Mouse (Mus musculus) heart, postnatal 0 days (tissue): ENCODE data around the gene Rerg. TPM values are rescaled to one million over a fixed set of nuclear protein-coding genes. Genes with fewer than 3 reads are reported as not detected.

ENCODE experiments used
- ATAC-seq: fragments of 200-750 bp; cut with Nextera tagmentation; 2 replicates; pipeline ENCODE4 v1.8.0; 2017; ENCODE audit warnings: low read depth, moderate number of reproducible peaks, moderate library complexity; ENCODE audit not compliant: insufficient read depth
- DNase-seq: peaks from one replicate; pipeline ENCODE4 v3.0.0-alpha.2; 2016; ENCODE audit warnings: low spot score
- H3K27ac ChIP-seq: fragments of 300-500 bp; sonication (generic); 2 replicates; pipeline ENCODE4 v1.5.1; 2014; ENCODE audit warnings: low read depth, mild to moderate bottlenecking
- H3K27me3 ChIP-seq: fragments of 300-500 bp; sonication (generic); 2 replicates; pipeline ENCODE4 v1.6.1; 2014; ENCODE audit warnings: low read length, mixed read lengths; ENCODE audit not compliant: control insufficient read depth, insufficient read depth
- H3K36me3 ChIP-seq: fragments of 300-500 bp; sonication (generic); replicated peaks from 2 replicates; pipeline ENCODE4 v1.6.1; 2014; ENCODE audit warnings: low read length, mixed read lengths; ENCODE audit not compliant: control insufficient read depth, insufficient read depth
- H3K4me1 ChIP-seq: fragments of 300-500 bp; sonication (generic); 2 replicates; pipeline ENCODE4 v1.6.1; 2014; ENCODE audit warnings: antibody characterized with exemption; ENCODE audit not compliant: control insufficient read depth, insufficient read depth
- H3K4me2 ChIP-seq: fragments of 300-500 bp; sonication (generic); 2 replicates; pipeline ENCODE4 v1.6.1; 2014; ENCODE audit warnings: low read depth, mild to moderate bottlenecking, low read length, moderate library complexity
- H3K4me3 ChIP-seq: fragments of 300-500 bp; sonication (generic); 2 replicates; pipeline ENCODE4 v1.5.1; 2014; ENCODE audit warnings: low read depth, low read length
- H3K9ac ChIP-seq: fragments of 300-500 bp; sonication (generic); replicated peaks from 2 replicates; pipeline ENCODE4 v1.6.1; 2014; ENCODE audit warnings: low read depth, low read length, mixed read lengths
- H3K9me3 ChIP-seq: fragments of 300-500 bp; sonication (generic); replicated peaks from 2 replicates; pipeline ENCODE4 v1.6.1; 2016; ENCODE audit warnings: low read length; ENCODE audit not compliant: control insufficient read depth
- CTCF ChIP-seq: IDR thresholded peaks from 2 replicates; pipeline ENCODE4 v1.5.1; 2016; ENCODE audit warnings: antibody characterized with exemption, control low read depth, low read depth
- EP300 ChIP-seq: IDR thresholded peaks from 2 replicates; pipeline ENCODE4 v1.6.1; 2016; ENCODE audit warnings: antibody characterized with exemption, low read depth
- WGBS: fragments of 180-500 bp; shearing (Covaris S2); extraction: QIAGEN DNeasy Blood & Tissue Kit; methylation state at CpG from one replicate; pipeline ENCODE4 v1.1.7; 2014; 5-methylcytosine and 5-hydroxymethylcytosine counted together
- polyA plus RNA-seq: library from polyadenylated mRNA; unstranded; fragments of >200 nt; fragmentation: Nextera tagmentation; extraction: Ambion mirVana; gene quantifications from 2 replicates; pipeline ENCODE4 v1.2.1, GENCODE M21; 2015
- total RNA-seq: library from RNA; depleted of rRNA; stranded (reverse); fragments of >200 nt; gene quantifications from 2 replicates; pipeline ENCODE4 v1.2.3, GENCODE M21; 2014; ENCODE audit warnings: low replicate concordance

The Rerg gene
- total and polyA plus RNA-seq, 2 experiments from 2014 or later: 0.88 to 4.3 TPM

GRCm38 (mm10) chr6:137207126-137207525, 36.8 kb upstream of the Rerg start:
- TF ChIP-seq CTCF: no peak
- no peak for TF ChIP-seq EP300
- Histone ChIP-seq H3K27me3 (no peaks in the 10 kb centered on the region), H3K9ac (no peak overlapping the region), H3K36me3 (no peaks in the 10 kb centered on the region), H3K4me3 (no peak overlapping the region), H3K9me3 (peaks cover 4% of the 10 kb centered on the region; the same call in 1 of the 2 replicates), H3K4me1 (peaks cover 4% of the 10 kb centered on the region; the same call in 1 of the 2 replicates), H3K4me2 (no peak overlapping the region), H3K27ac (no peak overlapping the region)
- WGBS: 96% methylated on average over 6 of the region's 6 CpGs
- ATAC-seq (no peak), DNase-seq (no peak)

GRCm38 (mm10) chr6:137205662-137206400, 35.5 kb upstream of the Rerg start:
- no peaks in the 10 kb centered on the region for H3K27me3 ChIP-seq
- H3K36me3 ChIP-seq: no peaks in the 10 kb centered on the region
- H3K9ac ChIP-seq: no peak overlapping the region
- 45% methylated on average over 11 of the region's 11 CpGs for WGBS
- no peak for ATAC-seq
- H3K4me1 ChIP-seq: peaks cover 4% of the 10 kb centered on the region; the same call in 1 of the 2 replicates
- DNase-seq: peak; percentile 43
- H3K4me2 ChIP-seq: no peak overlapping the region
- H3K4me3 ChIP-seq: no peak overlapping the region
- no peak overlapping the region for H3K27ac ChIP-seq
- H3K9me3 ChIP-seq: peaks cover 4% of the 10 kb centered on the region; the same call in 1 of the 2 replicates
- TF ChIP-seq EP300 (no peak), CTCF (peak; percentile 64)

- DNase-seq (no peak), ATAC-seq (no peak)
- no peak overlapping the region for H3K4me3 ChIP-seq
- no peak overlapping the region for H3K9ac ChIP-seq
- H3K4me1 ChIP-seq: no peaks in the 10 kb centered on the region
- no peak overlapping the region for H3K4me2 ChIP-seq
- H3K9me3 ChIP-seq: no peaks in the 10 kb centered on the region
- TF ChIP-seq CTCF: no peak
- no peak for TF ChIP-seq EP300
- WGBS: 79% methylated on average over 4 of the region's 4 CpGs
- no peaks in the 10 kb centered on the region for H3K36me3 ChIP-seq
- H3K27me3 ChIP-seq: no peaks in the 10 kb centered on the region
- no peak overlapping the region for H3K27ac ChIP-seq
Measured at GRCm38 (mm10) chr6:137202661-137203060, 32.4 kb upstream of the Rerg start.

DNA sequence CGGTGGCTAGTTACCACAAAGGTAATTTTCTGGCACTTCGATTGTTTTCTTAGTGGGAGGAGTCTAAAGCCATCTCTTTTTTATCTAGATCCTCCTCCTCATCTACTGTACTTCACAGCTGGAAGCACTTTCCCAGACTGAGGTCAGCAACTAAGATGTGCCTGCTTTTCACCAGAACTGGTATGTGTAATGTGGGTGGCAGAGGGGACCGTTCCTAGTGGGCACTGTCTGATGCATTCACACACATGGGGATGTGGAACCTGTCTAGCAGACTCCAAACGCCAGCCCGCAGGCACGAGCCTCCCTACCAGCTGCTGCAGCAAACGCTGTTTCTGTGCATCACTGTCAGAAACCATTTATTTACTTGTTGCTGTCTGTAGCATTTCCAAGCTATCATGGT, 31.3 kb upstream of the Rerg start:
- no peak overlapping the region for H3K4me2 ChIP-seq
- H3K9ac ChIP-seq: no peak overlapping the region
- no peak for TF ChIP-seq CTCF
- TF ChIP-seq EP300: no peak
- DNase-seq (no peak), ATAC-seq (no peak)
- no peaks in the 10 kb centered on the region for H3K27me3 ChIP-seq
- WGBS: 68% methylated on average over 7 of the region's 7 CpGs
- no peaks in the 10 kb centered on the region for H3K9me3 ChIP-seq
- H3K27ac ChIP-seq: no peak overlapping the region
- H3K4me1 ChIP-seq: no peaks in the 10 kb centered on the region
- H3K4me3 ChIP-seq: no peak overlapping the region
- H3K36me3 ChIP-seq: no peaks in the 10 kb centered on the region

- H3K4me2 ChIP-seq: no peak overlapping the region
- H3K27ac ChIP-seq: no peak overlapping the region
- no peaks in the 10 kb centered on the region for H3K27me3 ChIP-seq
- no peaks in the 10 kb centered on the region for H3K36me3 ChIP-seq
- no peak for TF ChIP-seq EP300
- TF ChIP-seq CTCF: no peak
- no peaks in the 10 kb centered on the region for H3K9me3 ChIP-seq
- ATAC-seq (no peak), DNase-seq (no peak)
- no peak overlapping the region for H3K4me3 ChIP-seq
- 95% methylated on average over 3 of the region's 3 CpGs for WGBS
- no peaks in the 10 kb centered on the region for H3K4me1 ChIP-seq
- H3K9ac ChIP-seq: no peak overlapping the region
Measured at GRCm38 (mm10) chr6:137201166-137201565, 30.9 kb upstream of the Rerg start.

GRCm38 (mm10) chr6:137192063-137192462, 21.8 kb upstream of the Rerg start:
- H3K36me3 ChIP-seq: no peaks in the 10 kb centered on the region
- ATAC-seq: no peak
- no peak overlapping the region for H3K4me3 ChIP-seq
- H3K27me3 ChIP-seq: no peaks in the 10 kb centered on the region
- peak; percentile 50 for DNase-seq
- peak; percentile 88 for TF ChIP-seq CTCF
- TF ChIP-seq EP300: no peak
- 13% methylated on average over 6 of the region's 6 CpGs for WGBS
- no peaks in the 10 kb centered on the region for H3K9me3 ChIP-seq
- H3K4me1 ChIP-seq: no peaks in the 10 kb centered on the region
- no peak overlapping the region for H3K9ac ChIP-seq
- H3K4me2 ChIP-seq: no peak overlapping the region
- H3K27ac ChIP-seq: no peak overlapping the region
